Mouse (Mus musculus): ENCODE measurements around the gene Gfi1b. TPM values are rescaled to one million over a fixed set of nuclear protein-coding genes. Genes with fewer than 3 reads are reported as not detected.

Gene Gfi1b
- polyA plus RNA-seq, 1 experiment, result 0.10 TPM

- DNase-seq (ENCODE audit: low spot score), result no peak
These were observed 22.9 kb downstream of the Gfi1b start for GRCm38 (mm10) chr2:28598692-28599568.

DNA sequence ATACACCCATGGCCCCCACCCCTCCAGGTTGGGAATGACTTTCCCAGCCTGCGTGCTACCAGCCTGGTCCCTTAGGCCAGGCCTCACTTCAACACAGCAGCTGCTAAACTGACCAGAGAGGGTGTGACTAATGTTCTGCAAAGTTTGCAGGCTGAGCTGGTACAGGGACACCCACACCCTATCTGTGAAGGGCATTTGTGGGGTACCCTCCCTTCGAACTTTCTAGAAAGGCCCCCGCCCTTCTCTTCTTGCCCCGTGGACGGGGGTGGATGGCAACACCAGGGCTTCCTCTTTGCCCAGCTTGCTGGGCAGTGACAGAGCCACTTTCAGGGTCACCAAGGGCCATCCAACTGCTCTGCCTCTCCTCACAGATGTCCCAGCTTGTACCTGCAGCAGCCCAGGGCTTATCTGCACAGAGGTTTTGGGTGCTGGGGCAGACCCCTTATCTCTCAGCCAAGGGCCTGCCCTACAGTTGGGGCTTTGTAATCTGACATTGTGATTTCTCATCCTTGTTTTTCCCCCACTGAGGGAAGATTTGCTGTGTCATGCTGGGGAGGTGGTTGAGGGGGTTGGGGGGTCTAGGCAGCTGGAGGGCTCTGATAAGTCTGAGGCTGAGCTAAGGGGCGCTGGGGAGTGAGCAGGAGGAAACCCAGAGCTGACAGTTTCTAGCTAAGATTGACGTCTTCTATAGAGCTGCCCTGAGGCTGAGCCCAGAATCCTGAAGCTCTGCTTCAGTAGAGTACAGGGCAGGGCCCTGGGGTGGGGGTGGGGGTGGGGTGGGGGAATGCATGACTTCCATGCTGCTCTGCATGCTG, 23.8 kb downstream of the Gfi1b start:
- DNase-seq (ENCODE audit: low spot score), result no peak

GRCm38 (mm10) chr2:28596998-28597397, 24.8 kb downstream of the Gfi1b start:
- no peak for DNase-seq (ENCODE audit: low spot score)

DNA sequence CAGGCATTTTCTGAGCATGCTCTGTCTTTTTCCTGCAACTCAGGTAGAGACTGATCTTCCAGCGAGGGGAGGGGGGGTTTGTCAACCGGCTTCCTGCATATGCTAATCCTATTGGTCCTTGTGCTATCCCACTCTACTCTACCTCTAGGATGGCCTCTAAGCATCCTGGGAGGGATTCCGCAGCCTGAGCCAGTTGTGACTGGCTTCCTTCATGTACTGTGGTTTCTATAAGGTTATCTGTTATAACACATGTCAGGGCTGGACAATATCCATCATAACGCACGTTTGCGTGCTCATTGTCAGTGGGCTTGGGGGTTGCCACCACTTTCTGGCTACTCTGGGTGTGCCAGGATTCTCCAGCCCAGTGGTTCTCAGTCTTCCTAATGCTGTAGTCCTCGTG, 25.8 kb downstream of the Gfi1b start:
- DNase-seq (ENCODE audit: low spot score), result no peak

- DNase-seq (ENCODE audit: low spot score), result no peak
These were observed 29.0 kb downstream of the Gfi1b start for GRCm38 (mm10) chr2:28592809-28593208.

GRCm38 (mm10) chr2:28591479-28591878, 30.3 kb downstream of the Gfi1b start:
- DNase-seq (ENCODE audit: low spot score), result no peak

GRCm38 (mm10) chr2:28588574-28588973, 33.2 kb downstream of the Gfi1b start:
- DNase-seq (ENCODE audit: low spot score), result no peak

- DNase-seq (ENCODE audit: low spot score), result no peak
These were observed 36.1 kb downstream of the Gfi1b start for GRCm38 (mm10) chr2:28585730-28586129.

- DNase-seq (ENCODE audit: low spot score), result peak; percentile 34
These were observed 36.7 kb downstream of the Gfi1b start for GRCm38 (mm10) chr2:28585043-28585571.

DNA sequence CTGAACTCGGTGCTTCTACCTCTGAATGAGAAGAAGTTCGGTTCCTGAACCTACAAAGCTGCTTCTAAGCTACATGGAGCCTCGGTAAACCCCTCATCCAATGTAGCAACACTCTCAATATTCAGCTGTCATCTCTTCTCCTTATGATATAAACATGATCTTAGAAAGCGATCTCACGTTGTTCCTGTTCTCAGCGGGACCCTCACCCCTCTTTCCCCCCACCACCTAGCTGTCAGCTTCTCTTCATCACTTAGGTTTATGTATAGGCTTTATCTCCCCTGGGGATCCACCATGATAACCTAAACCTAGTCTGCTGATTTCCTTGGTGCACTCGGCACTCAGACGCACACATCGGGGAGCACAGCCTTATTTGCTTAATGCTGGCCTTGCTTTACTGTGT, 38.1 kb downstream of the Gfi1b start, which contains the start of gene Gtf3c5:
Gene Gtf3c5, minus strand, starts transcription at position 101 of the 400 bp plus-strand sequence.
- DNase-seq (ENCODE audit: low spot score), result no peak

- peak; percentile 82 for DNase-seq (ENCODE audit: low spot score)
These were observed 39.0 kb downstream of the Gfi1b start for GRCm38 (mm10) chr2:28582647-28583353.

- DNase-seq (ENCODE audit: low spot score), result no peak
These were observed 43.8 kb downstream of the Gfi1b start for GRCm38 (mm10) chr2:28578003-28578402.

- DNase-seq (ENCODE audit: low spot score), result no peak
These were observed 45.0 kb downstream of the Gfi1b start for GRCm38 (mm10) chr2:28576815-28577214.

DNA sequence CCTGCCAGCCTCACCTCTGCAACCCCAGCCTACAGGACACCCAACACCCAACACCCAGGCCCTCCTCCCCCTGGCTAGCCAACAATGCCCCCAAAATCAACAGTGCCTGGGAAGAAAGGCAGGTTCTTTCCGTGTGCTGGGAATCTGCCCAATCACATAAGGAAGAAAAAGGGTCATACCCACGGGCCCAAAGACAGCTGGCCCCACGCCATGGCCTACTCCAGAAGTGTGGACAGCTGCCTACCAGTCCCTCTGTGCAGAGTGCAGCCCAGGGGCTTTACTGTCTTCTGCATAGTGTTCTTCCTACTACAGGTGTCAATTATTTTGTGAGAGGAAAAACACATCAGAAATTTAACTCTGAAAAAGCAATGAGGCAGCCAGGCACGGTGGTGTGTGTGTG, 46.4 kb downstream of the Gfi1b start:
- DNase-seq (ENCODE audit: low spot score), result no peak

GRCm38 (mm10) chr2:28569903-28570302, 51.9 kb downstream of the Gfi1b start:
- DNase-seq (ENCODE audit: low spot score), result no peak

- DNase-seq (ENCODE audit: low spot score), result no peak
These were observed 55.2 kb downstream of the Gfi1b start for GRCm38 (mm10) chr2:28566545-28566944.

DNA sequence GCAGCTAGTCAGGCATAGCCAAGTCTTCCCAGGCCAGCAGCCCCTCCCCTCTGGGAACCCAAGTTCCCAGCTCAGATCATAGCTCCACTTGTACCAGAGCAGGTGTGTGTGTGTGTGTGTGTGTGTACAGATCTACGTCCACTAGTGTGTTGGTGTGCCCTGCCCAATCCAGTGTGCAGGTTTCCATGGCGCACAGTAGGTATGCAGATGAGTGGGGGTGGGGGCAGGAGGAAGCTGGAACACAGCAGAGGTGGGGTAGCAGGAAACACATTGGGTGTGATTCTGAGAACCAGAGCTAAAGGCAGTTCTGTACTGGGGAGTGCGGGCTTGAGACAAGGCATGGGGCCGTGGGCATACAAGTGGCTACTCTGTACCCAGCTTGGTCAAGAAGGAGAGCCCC, 57.4 kb downstream of the Gfi1b start:
- DNase-seq (ENCODE audit: low spot score), result no peak

DNA sequence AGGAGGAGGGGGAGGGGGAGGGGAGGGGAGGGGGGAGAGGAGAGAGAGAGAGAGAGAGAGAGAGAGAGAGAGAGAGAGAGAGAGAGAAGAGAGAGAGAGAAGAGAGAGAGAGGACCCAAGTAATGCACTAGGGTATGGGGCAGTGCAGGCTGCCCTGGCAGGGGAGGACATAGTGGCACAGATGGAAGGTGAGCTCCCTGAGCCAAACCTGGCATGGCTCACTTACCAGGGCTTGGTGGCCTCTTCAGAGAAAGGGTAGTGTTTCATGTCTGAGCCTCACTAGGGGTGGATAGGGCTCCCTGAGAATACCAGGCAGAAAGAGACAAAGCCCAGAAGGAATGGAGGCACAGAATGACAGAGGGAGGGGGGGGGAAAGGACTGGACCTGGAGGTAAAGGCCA, 58.0 kb downstream of the Gfi1b start:
- DNase-seq (ENCODE audit: low spot score), result no peak

GRCm38 (mm10) chr2:28563303-28563702, 58.5 kb downstream of the Gfi1b start, which contains the start of gene Cel:
Gene Cel, minus strand, starts transcription at chr2:28563403.
- no peak for DNase-seq (ENCODE audit: low spot score)

Measured in urinary bladder, adult 2 months (tissue).